Mouse (Mus musculus): ENCODE measurements around the gene Limk2. TPM values are rescaled to one million over a fixed set of nuclear protein-coding genes. Genes with fewer than 3 reads are reported as not detected.

The Limk2 gene
- polyA plus RNA-seq, 1 experiment from 2014 or later = 68.8 TPM

DNA sequence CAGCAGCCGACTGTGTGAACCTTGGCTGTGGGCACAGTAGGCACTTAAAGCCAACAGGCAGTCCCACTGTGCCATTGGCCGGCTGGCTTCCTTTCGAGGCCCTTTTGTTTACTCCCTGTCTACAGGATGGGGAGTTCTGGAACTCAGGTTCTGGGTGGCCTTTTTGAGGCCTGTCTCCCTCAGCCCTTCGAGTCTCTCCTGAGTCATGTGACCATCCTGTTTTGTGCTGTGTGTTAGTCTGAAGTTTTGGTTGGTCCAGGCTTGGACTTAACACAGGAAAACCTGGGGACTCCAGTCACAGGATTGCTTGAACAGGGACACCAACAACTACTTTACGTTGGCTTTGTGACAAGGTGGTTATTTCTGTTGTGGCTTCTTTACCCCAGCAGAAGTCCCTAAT, 112.9 kb downstream of the Limk2 start:
- Histone ChIP-seq H3K9me3 (no peaks in the 10 kb centered on the region), H3K27me3 (ENCODE audit: insufficient read depth, poor library complexity, severe bottlenecking) (no peaks in the 10 kb centered on the region), H3K4me1 (peaks cover 43% of the 10 kb centered on the region), H3K36me3 (peaks cover 87% of the 10 kb centered on the region), H3K4me3 (no peak overlapping the region), H3K27ac (no peak overlapping the region)
- WGBS = 80% methylated on average over 5 of the region's 5 CpGs
- DNase-seq (ENCODE audit: low spot score) = no peak

- 86% methylated on average over 2 of the region's 2 CpGs for WGBS
- H3K27ac ChIP-seq = no peak overlapping the region
- H3K27me3 ChIP-seq (ENCODE audit: insufficient read depth, poor library complexity, severe bottlenecking) = no peaks in the 10 kb centered on the region
- no peak for DNase-seq (ENCODE audit: low spot score)
- H3K4me1 ChIP-seq = peaks cover 45% of the 10 kb centered on the region
- H3K9me3 ChIP-seq = no peaks in the 10 kb centered on the region
- H3K36me3 ChIP-seq = peaks cover 75% of the 10 kb centered on the region
- H3K4me3 ChIP-seq = 0 out of 2 replicates have a peak overlapping the region, but pooled peaks have one; percentile 3
Measured at GRCm38 (mm10) chr11:3294641-3295040, 114.3 kb downstream of the Limk2 start.

Other genes with a start within 250 kb of the Limk2 start
- gene Sfi1, start 215.7 kb downstream of the Limk2 start, polyA plus RNA-seq (2016; fragmentation: Nextera tagmentation; extraction: Ambion mirVana) = 10.3 and 11.7 TPM in 2 replicates
- 42.4 and 51.0 TPM in 2 replicates for gene Eif4enif1, start 206.8 kb downstream of the Limk2 start, polyA plus RNA-seq (2016; fragmentation: Nextera tagmentation; extraction: Ambion mirVana)
- gene Drg1, start 142.8 kb downstream of the Limk2 start, polyA plus RNA-seq (2016; fragmentation: Nextera tagmentation; extraction: Ambion mirVana) = 217 and 263 TPM in 2 replicates
- 32.0 and 49.1 TPM in 2 replicates for gene Patz1, start 120.3 kb downstream of the Limk2 start, polyA plus RNA-seq (2016; fragmentation: Nextera tagmentation; extraction: Ambion mirVana)
- gene Pik3ip1, start 78.8 kb downstream of the Limk2 start, polyA plus RNA-seq (2016; fragmentation: Nextera tagmentation; extraction: Ambion mirVana) = 7.9 and 9.5 TPM in 2 replicates
- gene Rnf185, start 43.2 kb upstream of the Limk2 start, polyA plus RNA-seq (2016; fragmentation: Nextera tagmentation; extraction: Ambion mirVana) = 29.8 and 31.0 TPM in 2 replicates
- 0.21 and 0.70 TPM in 2 replicates for gene Pla2g3, start 79.1 kb upstream of the Limk2 start, polyA plus RNA-seq (2016; fragmentation: Nextera tagmentation; extraction: Ambion mirVana)
- 2.8 and 9.7 TPM in 2 replicates for gene Inpp5j, start 95.6 kb upstream of the Limk2 start, polyA plus RNA-seq (2016; fragmentation: Nextera tagmentation; extraction: Ambion mirVana)
- gene Selenom, start 105.5 kb upstream of the Limk2 start, polyA plus RNA-seq (2016; fragmentation: Nextera tagmentation; extraction: Ambion mirVana) = 66.3 and 87.5 TPM in 2 replicates
- 69.5 and 91.2 TPM in 2 replicates for gene Smtn, start 131.4 kb upstream of the Limk2 start, polyA plus RNA-seq (2016; fragmentation: Nextera tagmentation; extraction: Ambion mirVana)
- 28.2 and 32.6 TPM in 2 replicates for gene Morc2a, start 240.0 kb upstream of the Limk2 start, polyA plus RNA-seq (2016; fragmentation: Nextera tagmentation; extraction: Ambion mirVana)